Mouse (Mus musculus) spleen, adult 12 weeks (tissue): ENCODE data around the gene Borcs7.
"Not testable (repeated sequence)": the region's sequence is repeated elsewhere in the genome, so short reads cannot be mapped to it uniquely, and the experiment has no call there.

ENCODE experiments used
- DNase-seq: peaks from one replicate; pipeline ENCODE4 v3.0.0; 2022; ENCODE audit warnings: low spot score

The Borcs7 gene

GRCm38 (mm10) chr19:46714234-46714633 is 24.5 kb downstream of the Borcs7 start:
- DNase-seq: no peak

- no peak for DNase-seq
These were observed 25.3 kb downstream of the Borcs7 start for GRCm38 (mm10) chr19:46715016-46715415.

- no peak for DNase-seq
These were observed 28.4 kb downstream of the Borcs7 start for GRCm38 (mm10) chr19:46718150-46718549.

DNA sequence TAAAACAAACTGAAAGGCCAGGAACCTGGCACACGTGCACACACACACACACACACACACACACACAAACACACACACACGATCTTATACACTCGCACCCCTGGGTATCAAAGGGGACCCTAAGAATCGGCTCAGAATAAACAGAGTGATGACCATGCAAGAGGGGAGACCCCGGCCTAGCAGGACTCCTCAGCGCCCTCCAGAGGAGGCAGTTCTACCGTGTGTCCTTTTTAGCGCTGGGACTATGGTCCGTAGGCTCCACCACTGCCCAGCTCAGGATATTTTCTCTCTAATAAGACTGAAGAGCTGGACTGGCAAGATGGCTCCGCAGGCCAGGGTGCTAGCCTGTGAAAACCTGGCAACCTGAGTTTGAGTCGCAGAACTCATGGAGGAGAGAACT is 34.7 kb downstream of the Borcs7 start:
- DNase-seq: no peak

GRCm38 (mm10) chr19:46726142-46726541 is 36.4 kb downstream of the Borcs7 start:
- DNase-seq: no peak

GRCm38 (mm10) chr19:46727140-46727736 is 37.5 kb downstream of the Borcs7 start:
- DNase-seq: no peak

GRCm38 (mm10) chr19:46727945-46728540 is 38.3 kb downstream of the Borcs7 start:
- no peak for DNase-seq

- no peak for DNase-seq
These were observed 39.2 kb downstream of the Borcs7 start for GRCm38 (mm10) chr19:46728909-46729308.

- DNase-seq: no peak
These were observed 41.6 kb downstream of the Borcs7 start for GRCm38 (mm10) chr19:46731351-46731750.

DNA sequence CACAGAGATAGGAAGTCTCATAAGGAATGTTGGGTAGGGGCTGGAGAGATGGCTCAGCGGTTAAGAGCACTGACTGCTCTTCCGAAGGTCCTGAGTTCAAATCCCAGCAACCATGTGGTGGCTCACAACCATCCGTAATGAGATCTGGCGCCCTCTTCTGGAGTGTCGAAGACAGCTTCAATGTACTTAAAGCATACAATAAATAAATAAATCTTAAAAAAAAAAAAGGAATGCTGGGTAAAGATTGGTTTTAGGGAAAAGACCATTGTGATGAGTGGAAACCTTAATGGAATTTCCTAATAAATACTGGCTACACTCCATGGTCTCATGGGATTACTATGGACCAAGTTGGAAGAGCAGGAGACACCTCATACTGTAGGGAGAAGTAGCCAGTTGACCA is 43.0 kb downstream of the Borcs7 start:
- DNase-seq: not testable (repeated sequence)

DNA sequence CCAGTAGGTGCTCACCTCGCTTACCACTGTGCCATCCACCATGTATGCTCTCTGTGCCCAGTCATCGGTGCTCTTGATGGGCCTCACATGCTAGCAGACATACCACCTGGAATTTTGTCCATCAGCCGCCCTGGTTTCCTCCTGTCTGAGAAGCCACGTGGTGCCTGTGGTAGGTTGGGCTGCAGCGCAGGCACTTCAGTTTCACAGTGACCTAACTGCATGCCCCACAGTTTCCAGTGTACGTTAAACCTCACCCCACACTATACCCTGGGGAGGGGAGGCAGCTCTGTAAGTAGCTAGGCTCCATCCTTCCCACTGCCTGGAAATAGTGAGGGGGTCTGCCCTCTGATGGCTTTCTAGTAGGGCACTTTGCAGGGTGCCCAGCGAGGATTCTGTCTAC is 43.9 kb downstream of the Borcs7 start:
- DNase-seq: no peak

- no peak for DNase-seq
These were observed 45.5 kb downstream of the Borcs7 start for GRCm38 (mm10) chr19:46735241-46735640.

GRCm38 (mm10) chr19:46737106-46737505 is 47.4 kb downstream of the Borcs7 start:
- no peak for DNase-seq

- DNase-seq: no peak
These were observed 50.8 kb downstream of the Borcs7 start for GRCm38 (mm10) chr19:46740341-46741008.

DNA sequence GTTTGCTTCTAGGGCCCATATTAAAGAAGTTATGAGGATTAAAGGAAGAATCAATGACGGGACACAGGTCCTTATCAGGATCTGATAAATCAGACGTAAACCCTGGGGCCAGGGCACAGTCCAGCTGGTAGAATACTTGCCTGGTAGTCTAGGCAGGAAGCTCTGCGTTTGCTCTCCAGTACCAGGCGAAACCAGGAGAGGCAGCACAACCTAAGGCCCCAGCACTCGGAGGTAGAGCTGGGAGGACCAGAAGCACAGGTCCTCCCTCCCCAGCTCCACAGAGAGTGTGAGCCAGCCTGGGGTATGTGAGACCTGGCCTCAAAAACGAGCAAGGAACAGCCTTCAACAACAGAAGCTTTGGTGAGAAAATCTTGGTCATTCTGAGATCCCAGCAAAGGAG is 51.9 kb downstream of the Borcs7 start:
- DNase-seq: no peak

- no peak for DNase-seq
These were observed 55.0 kb downstream of the Borcs7 start for GRCm38 (mm10) chr19:46744681-46745080.

- no peak for DNase-seq
These were observed 58.1 kb downstream of the Borcs7 start for GRCm38 (mm10) chr19:46747799-46748198.

DNA sequence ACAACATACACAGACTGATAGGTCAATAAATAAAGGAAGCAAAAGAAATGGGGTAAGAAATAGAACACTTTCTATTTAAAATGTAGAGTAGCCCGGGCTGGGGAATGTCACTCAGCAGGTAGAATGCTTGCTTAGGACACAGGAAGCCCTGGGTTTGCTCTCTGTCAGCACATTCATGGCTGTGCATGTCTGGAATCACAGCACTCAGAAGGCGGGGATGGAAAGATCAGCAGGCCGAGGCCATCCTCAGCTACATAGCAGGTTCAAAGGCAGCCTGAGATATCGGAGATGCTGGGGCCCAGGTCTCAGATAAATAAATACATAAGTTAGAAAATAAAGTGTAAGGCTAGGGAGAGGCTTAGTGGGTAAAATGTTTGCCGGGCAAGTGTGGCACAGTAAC is 62.5 kb downstream of the Borcs7 start:
- DNase-seq: no peak
